Mouse (Mus musculus) ES-E14 (cell line): ENCODE measurements around the gene Rhoq.

Experiments used
- CHD2 ChIP-seq: IDR thresholded peaks from 2 replicates; pipeline ENCODE4 v1.6.1; 2014; ENCODE audit warnings: mild to moderate bottlenecking, low read depth, low read length, inconsistent platforms
- HCFC1 ChIP-seq: IDR thresholded peaks from 2 replicates; pipeline ENCODE4 v1.6.1; 2012; ENCODE audit warnings: low read length, inconsistent platforms, borderline replicate concordance; ENCODE audit not compliant: insufficient read depth
- MAFK ChIP-seq: IDR thresholded peaks from 2 replicates; pipeline ENCODE4 v1.6.1; 2014; ENCODE audit warnings: mild to moderate bottlenecking, low read depth, low read length, inconsistent platforms; ENCODE audit not compliant: insufficient read depth
- ZC3H11A ChIP-seq: IDR thresholded peaks from 2 replicates; pipeline ENCODE4 v1.6.1; 2012; ENCODE audit warnings: low read depth, mild to moderate bottlenecking, inconsistent platforms, low read length, borderline replicate concordance
- ZNF384 ChIP-seq: IDR thresholded peaks from 2 replicates; pipeline ENCODE4 v1.6.1; 2012; ENCODE audit warnings: low read depth, low read length, inconsistent platforms

DNA sequence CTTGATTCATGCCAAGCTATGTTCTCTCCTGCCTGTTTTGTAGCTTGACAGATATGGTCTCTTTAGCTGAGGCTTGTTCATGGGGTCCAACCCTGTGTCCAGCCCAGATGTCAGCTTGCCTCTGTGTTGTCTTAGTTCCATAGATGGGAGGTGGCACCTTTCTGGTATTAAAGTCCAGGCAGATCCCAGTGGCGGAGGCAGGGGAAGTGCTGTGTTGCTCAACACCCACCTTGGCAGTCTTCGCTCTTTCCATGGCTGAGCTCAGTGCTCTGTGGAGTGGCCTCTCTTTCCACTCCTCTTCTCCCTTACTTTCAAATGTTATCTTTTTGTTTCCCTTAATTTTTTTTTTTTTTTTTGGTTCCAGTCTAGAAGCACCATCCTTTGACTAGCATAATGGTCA lies 10.2 kb downstream of the Rhoq start:
- TF ChIP-seq ZC3H11A (no peak), ZNF384 (no peak), CHD2 (no peak), MAFK (no peak), HCFC1 (no peak)
